In the genomic region with DNA sequence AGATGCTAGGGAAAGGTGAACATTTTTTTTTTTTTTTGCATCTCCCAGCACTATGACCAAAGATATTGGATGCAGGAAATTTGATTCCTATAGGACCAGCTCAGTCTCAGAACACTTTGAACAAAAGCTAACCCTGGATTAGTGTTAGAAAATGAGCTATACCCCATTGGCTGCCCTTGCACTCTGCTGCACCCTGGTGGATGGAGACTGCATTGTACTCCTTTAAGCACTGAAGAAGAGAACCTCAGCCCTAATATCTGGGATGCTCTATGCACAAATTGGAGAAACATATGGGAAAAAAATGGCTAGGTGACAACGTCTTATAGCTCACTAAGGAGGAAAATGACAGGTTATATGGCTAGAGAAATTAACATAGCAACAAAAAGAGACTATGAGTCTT, we compare ENCODE assay signal across 9 mouse cellular contexts.
DNase-seq lines count a peak whose midpoint lies in the region; ATAC-seq and TF ChIP-seq lines count a peak whose summit lies in the region.
"Had no signal": no experiment of that assay in that cellular context is flagged by ENCODE, and none has a peak within 500 bp of the region (broad histone marks: within the 10 kb centered on the region; RNA-seq: fewer than 3 reads in every experiment).

No protein-coding gene starts in this region.

- no peak overlapping the region for H3K4me2 ChIP-seq in forebrain, embryonic 13.5 days

- no peaks in the 10 kb centered on the region for H3K27me3 ChIP-seq in forebrain, embryonic 13.5 days
- H3K27me3 ChIP-seq: megakaryocyte, embryonic 14.5 days had no signal

- no peak overlapping the region for H3K4me3 ChIP-seq in lung, adult 2 months (replicated peaks; ENCODE audit: extremely low read depth, low read depth, low read length)
- H3K4me3 ChIP-seq in forebrain, embryonic 13.5 days, result no peak overlapping the region
- H3K4me3 ChIP-seq: megakaryocyte, embryonic 14.5 days had no signal

- no peak overlapping the region for H3K27ac ChIP-seq in forebrain, embryonic 13.5 days

- peak; percentile 39 to 48 for DNase-seq in cerebellum, postnatal 10 days
- no peak for DNase-seq in cerebellum, adult 9-11 months
- DNase-seq in lung, adult 2 months, result no peak
- DNase-seq in lung, postnatal 25 days (ENCODE audit: low spot score), result no peak
- peak; percentile 18 for DNase-seq in c-Kit-positive CD71-negative TER-119-negative erythroid progenitor cells, embryonic 14.5 days (ENCODE audit: low read depth)
- DNase-seq in lung, postnatal 10 days, result peak; percentile 35
- DNase-seq in gastrocnemius, postnatal 4 days (ENCODE audit: low spot score in 2 of 2), result no peak

- 12% methylated on average over 1 of the region's 1 CpGs for WGBS in lung, adult 2 months
- 41% methylated on average over 1 of the region's 1 CpGs for WGBS in forebrain, embryonic 13.5 days

- no peak for TF ChIP-seq POLR2A in lung, adult 2 months (IDR thresholded peaks at IDR 0.05; ENCODE audit: borderline replicate concordance, extremely low read depth, low read depth, low read length)

- H3K36me3 ChIP-seq in forebrain, embryonic 13.5 days (ENCODE audit: poor library complexity, severe bottlenecking), result no peaks in the 10 kb centered on the region

- TF ChIP-seq CTCF in lung, adult 2 months (IDR thresholded peaks at IDR 0.05; ENCODE audit: insufficient read depth, low read length), result peak; percentile 44

- H3K4me1 ChIP-seq in lung, adult 2 months (ENCODE audit: control insufficient read depth, insufficient read depth, low read length), result no peaks in the 10 kb centered on the region
- H3K4me1 ChIP-seq in forebrain, embryonic 13.5 days, result 0 out of 2 replicates have a peak, but pooled peaks cover 3% of the 10 kb centered on the region
- H3K4me1 ChIP-seq: megakaryocyte, embryonic 14.5 days had no signal

- H3K9me3 ChIP-seq in forebrain, embryonic 13.5 days (replicated peaks), result no peaks in the 10 kb centered on the region
- H3K9me3 ChIP-seq: megakaryocyte, embryonic 14.5 days had no signal

- no peak for ATAC-seq in forebrain, embryonic 13.5 days

- H3K9ac ChIP-seq in forebrain, embryonic 13.5 days, result no peak overlapping the region

Comparison
In these comparisons a context has a peak if more than half of its experiments do, and no peak if none do; other contexts are left out.
1. DNase-seq: peak in cerebellum, postnatal 10 days (2 of 2), c-Kit-positive CD71-negative TER-119-negative erythroid progenitor cells, embryonic 14.5 days (single experiment) and lung, postnatal 10 days (single experiment); none in cerebellum, adult 9-11 months (single experiment), lung, adult 2 months (single experiment), lung, postnatal 25 days (single experiment) and gastrocnemius, postnatal 4 days (0 of 2).